Mouse (Mus musculus) midbrain, embryonic 16.5 days (tissue): ENCODE data around the gene Ccser1. TPM values are rescaled to one million over a fixed set of nuclear protein-coding genes. Genes with fewer than 3 reads are reported as not detected.

Experiments
- ATAC-seq: fragments of 200-750 bp; cut with Nextera tagmentation; 2 replicates; pipeline ENCODE4 v1.8.0; 2017; ENCODE audit warnings: moderate TSS enrichment
- H3K27ac ChIP-seq: fragments of 300-500 bp; sonication (generic); 2 replicates; pipeline ENCODE4 v1.5.1; 2014; ENCODE audit warnings: mild to moderate bottlenecking, low read length, mixed read lengths
- H3K27me3 ChIP-seq: fragments of 300-500 bp; sonication (generic); 2 replicates; pipeline ENCODE4 v1.6.1; 2014; ENCODE audit warnings: low read depth, low read length, mixed read lengths; ENCODE audit not compliant: control insufficient read depth, insufficient read depth
- H3K36me3 ChIP-seq: fragments of 300-500 bp; sonication (generic); 2 replicates; pipeline ENCODE4 v1.6.1; 2014; ENCODE audit warnings: mild to moderate bottlenecking, low read length, moderate library complexity, mixed read lengths; ENCODE audit not compliant: control insufficient read depth, insufficient read depth
- H3K4me1 ChIP-seq: fragments of 300-500 bp; sonication (generic); 2 replicates; pipeline ENCODE4 v1.6.1; 2014; ENCODE audit warnings: mild to moderate bottlenecking, low read length, mixed read lengths; ENCODE audit not compliant: control insufficient read depth, insufficient read depth
- H3K4me2 ChIP-seq: fragments of 300-500 bp; sonication (generic); 2 replicates; pipeline ENCODE4 v1.6.1; 2014; ENCODE audit warnings: mild to moderate bottlenecking, low read length, mixed read lengths
- H3K4me3 ChIP-seq: fragments of 300-500 bp; sonication (generic); 2 replicates; pipeline ENCODE4 v1.5.1; 2014; ENCODE audit warnings: low read depth, mild to moderate bottlenecking, low read length, moderate library complexity, mixed read lengths
- H3K9ac ChIP-seq: fragments of 300-500 bp; sonication (generic); 2 replicates; pipeline ENCODE4 v1.6.1; 2014; ENCODE audit warnings: low read depth, low read length, mixed read lengths
- H3K9me3 ChIP-seq: fragments of 300-500 bp; sonication (generic); replicated peaks from 2 replicates; pipeline ENCODE4 v1.6.1; 2014; ENCODE audit warnings: mild to moderate bottlenecking, low read length, mixed read lengths; ENCODE audit not compliant: control insufficient read depth, poor library complexity, severe bottlenecking
- WGBS: fragments of 180-500 bp; shearing (Covaris S2); extraction: QIAGEN DNeasy Blood & Tissue Kit; methylation state at CpG from one replicate; pipeline ENCODE4 v1.1.7; 2014; 5-methylcytosine and 5-hydroxymethylcytosine counted together
- polyA plus RNA-seq: library from polyadenylated mRNA; unstranded; fragments of >200 nt; fragmentation: Nextera tagmentation; extraction: Ambion mirVana; gene quantifications from 2 replicates; pipeline ENCODE4 v1.2.1, GENCODE M21; 2015

Ccser1 gene
- polyA plus RNA-seq, 1 experiment from 2014 or later, result 19.8 TPM

- H3K9ac ChIP-seq, result no peak overlapping the region
- H3K4me3 ChIP-seq, result no peak overlapping the region
- peaks cover 11% of the 10 kb centered on the region for H3K4me1 ChIP-seq
- no peaks in the 10 kb centered on the region for H3K36me3 ChIP-seq
- peak overlapping the region; percentile 63 for H3K27ac ChIP-seq
- ATAC-seq, result peak; percentile 63
- no peaks in the 10 kb centered on the region for H3K9me3 ChIP-seq
- H3K27me3 ChIP-seq, result no peaks in the 10 kb centered on the region
- WGBS, result 5% methylated on average over 5 of the region's 5 CpGs
- 0 out of 2 replicates have a peak overlapping the region, but pooled peaks have one; percentile 5 for H3K4me2 ChIP-seq
These were observed 251.0 kb downstream of the Ccser1 start for GRCm38 (mm10) chr6:61430881-61431725.

DNA sequence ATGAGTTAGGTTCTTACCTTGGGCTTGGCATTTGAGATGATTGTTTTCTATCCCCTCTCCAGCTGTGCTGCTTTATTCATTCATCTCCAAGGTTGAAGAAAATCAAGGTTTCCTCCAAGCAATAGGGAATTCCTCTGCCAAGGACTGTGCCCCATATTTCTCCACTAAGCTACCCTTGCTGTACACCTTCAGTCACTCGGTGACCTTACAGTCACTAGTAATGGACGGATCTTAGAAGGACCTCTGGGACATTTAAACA, 251.5 kb downstream of the Ccser1 start:
- Histone ChIP-seq H3K4me2 (no peak overlapping the region), H3K27ac (peak overlapping the region; percentile 63), H3K9ac (no peak overlapping the region), H3K9me3 (no peaks in the 10 kb centered on the region), H3K4me3 (no peak overlapping the region), H3K27me3 (no peaks in the 10 kb centered on the region), H3K4me1 (peaks cover 11% of the 10 kb centered on the region), H3K36me3 (no peaks in the 10 kb centered on the region)
- no peak for ATAC-seq
- WGBS, result 54% methylated on average over 2 of the region's 2 CpGs

DNA sequence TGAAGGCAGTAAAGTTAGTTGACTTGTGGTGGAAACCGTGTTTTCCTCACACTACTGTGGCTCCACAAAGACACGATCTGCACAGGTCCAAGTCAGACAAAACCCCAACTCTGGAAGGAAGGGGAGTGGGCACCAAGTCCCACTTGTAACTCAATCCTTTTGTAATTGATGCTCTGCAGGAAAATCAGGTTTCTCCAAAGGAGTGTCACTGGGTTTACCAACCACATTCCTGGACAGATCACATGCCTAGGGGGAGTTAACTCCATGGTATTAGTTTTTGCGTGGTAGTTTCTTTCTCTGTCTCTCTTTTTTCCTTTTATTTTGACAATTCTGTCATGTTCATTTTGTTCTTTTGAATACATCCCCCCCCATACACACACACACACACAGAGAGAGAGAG, 252.0 kb downstream of the Ccser1 start:
- ATAC-seq, result no peak
- peaks cover 11% of the 10 kb centered on the region for H3K4me1 ChIP-seq
- H3K36me3 ChIP-seq, result no peaks in the 10 kb centered on the region
- WGBS, result 51% methylated on average over 3 of the region's 3 CpGs
- H3K4me2 ChIP-seq, result no peak overlapping the region
- no peak overlapping the region for H3K9ac ChIP-seq
- no peaks in the 10 kb centered on the region for H3K27me3 ChIP-seq
- H3K27ac ChIP-seq, result no peak overlapping the region
- H3K4me3 ChIP-seq, result no peak overlapping the region
- no peaks in the 10 kb centered on the region for H3K9me3 ChIP-seq

DNA sequence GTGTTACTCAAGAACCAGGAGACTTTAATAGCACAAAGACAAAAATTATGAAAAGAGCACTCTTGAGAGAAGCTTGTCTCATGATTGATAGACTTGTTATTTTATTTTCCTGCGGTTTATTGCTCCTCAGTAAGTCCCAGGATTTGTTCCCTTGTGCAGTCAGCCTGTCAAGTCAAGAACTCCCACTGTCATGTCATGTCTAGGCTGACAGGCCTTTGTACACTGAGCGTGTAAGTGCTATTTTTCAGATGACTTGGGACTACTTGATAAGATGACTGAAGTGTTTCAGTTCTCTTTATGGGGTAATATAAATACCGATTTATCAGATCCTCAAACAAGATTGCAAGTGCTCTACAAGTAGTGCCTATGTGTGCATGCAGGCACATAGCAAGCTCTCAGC, 252.6 kb downstream of the Ccser1 start:
- H3K9me3 ChIP-seq, result no peaks in the 10 kb centered on the region
- H3K4me1 ChIP-seq, result peaks cover 11% of the 10 kb centered on the region
- no peak overlapping the region for H3K27ac ChIP-seq
- H3K27me3 ChIP-seq, result no peaks in the 10 kb centered on the region
- H3K9ac ChIP-seq, result no peak overlapping the region
- ATAC-seq, result peak; percentile 47; the same call in 1 of the 2 replicates
- H3K36me3 ChIP-seq, result no peaks in the 10 kb centered on the region
- no peak overlapping the region for H3K4me2 ChIP-seq
- WGBS, result 31% methylated on average over 3 of the region's 3 CpGs
- no peak overlapping the region for H3K4me3 ChIP-seq

DNA sequence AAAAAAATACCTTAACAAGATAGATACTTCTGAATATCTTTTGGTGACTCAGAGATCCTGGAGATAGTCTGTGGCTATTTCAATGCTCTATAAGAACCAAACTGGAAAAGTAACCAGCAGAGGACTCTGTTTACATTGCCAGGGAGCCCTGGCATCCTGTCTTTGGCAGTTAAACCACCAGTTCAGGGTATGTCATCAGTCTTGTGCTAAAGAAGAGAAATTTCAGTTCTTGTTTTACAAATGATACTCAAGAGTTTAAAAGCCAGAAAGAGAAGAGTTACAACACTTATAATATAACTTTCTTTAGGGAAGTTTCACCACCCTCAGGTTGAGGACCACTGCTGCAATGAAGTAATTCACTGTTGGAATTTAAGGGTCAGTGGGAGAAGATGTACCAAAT, 258.0 kb downstream of the Ccser1 start:
- Histone ChIP-seq H3K27ac (no peak overlapping the region), H3K4me3 (no peak overlapping the region), H3K27me3 (no peaks in the 10 kb centered on the region), H3K4me1 (no peaks in the 10 kb centered on the region), H3K4me2 (no peak overlapping the region), H3K9me3 (no peaks in the 10 kb centered on the region), H3K9ac (no peak overlapping the region), H3K36me3 (no peaks in the 10 kb centered on the region)
- no peak for ATAC-seq

DNA sequence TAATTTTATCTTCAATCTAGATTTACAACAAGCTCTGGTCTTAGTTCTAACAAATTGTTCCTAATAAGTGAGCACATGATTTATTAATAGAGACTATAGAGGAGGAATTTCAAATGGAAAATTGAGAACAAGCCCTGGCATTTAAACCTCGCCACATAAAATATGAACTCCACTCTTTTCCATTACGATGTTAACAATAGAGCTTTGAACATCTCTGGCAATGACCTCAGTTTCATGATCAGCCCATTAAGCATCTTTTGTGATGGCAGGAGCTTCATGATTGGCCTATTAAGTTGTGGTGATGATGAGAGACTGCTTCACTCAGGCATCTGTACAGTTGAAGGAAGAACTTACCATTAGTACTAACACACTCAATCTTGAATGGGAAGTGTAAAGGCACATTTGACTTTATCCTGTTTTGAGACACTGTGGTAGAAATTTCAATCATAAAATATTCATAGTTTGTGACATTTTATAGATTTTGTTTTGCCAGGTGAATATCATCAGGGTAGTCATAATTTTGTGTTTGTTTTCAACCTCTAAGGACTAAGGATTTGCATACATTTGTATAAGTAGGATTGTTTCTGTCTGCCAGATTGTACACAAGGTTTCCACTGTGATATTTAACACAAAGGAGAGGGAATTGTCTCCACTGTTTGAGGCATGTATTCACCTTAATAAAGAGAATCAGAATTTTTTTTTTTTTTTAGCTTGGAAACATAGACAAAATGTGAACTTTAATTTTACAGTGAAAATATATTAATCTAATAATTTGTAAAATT, 291.4 kb downstream of the Ccser1 start:
- Histone ChIP-seq H3K4me1 (no peaks in the 10 kb centered on the region), H3K9me3 (no peaks in the 10 kb centered on the region), H3K27me3 (no peaks in the 10 kb centered on the region), H3K27ac (no peak overlapping the region), H3K4me2 (no peak overlapping the region), H3K9ac (no peak overlapping the region), H3K4me3 (no peak overlapping the region), H3K36me3 (no peaks in the 10 kb centered on the region)
- WGBS, result 60% methylated on average over 2 of the region's 2 CpGs
- ATAC-seq, result no peak

GRCm38 (mm10) chr6:61485336-61485735, 305.2 kb downstream of the Ccser1 start:
- Histone ChIP-seq H3K36me3 (no peaks in the 10 kb centered on the region), H3K9me3 (no peaks in the 10 kb centered on the region), H3K4me1 (no peaks in the 10 kb centered on the region), H3K4me2 (no peak overlapping the region), H3K27ac (no peak overlapping the region), H3K4me3 (no peak overlapping the region), H3K27me3 (no peaks in the 10 kb centered on the region), H3K9ac (no peak overlapping the region)
- no peak for ATAC-seq
- WGBS, result 59% methylated on average over 3 of the region's 3 CpGs

- Histone ChIP-seq H3K4me3 (no peak overlapping the region), H3K27ac (no peak overlapping the region), H3K9me3 (no peaks in the 10 kb centered on the region), H3K4me1 (peaks cover 6% of the 10 kb centered on the region; the same call in 1 of the 2 replicates), H3K36me3 (no peaks in the 10 kb centered on the region), H3K27me3 (no peaks in the 10 kb centered on the region), H3K9ac (no peak overlapping the region), H3K4me2 (no peak overlapping the region)
- WGBS, result 50% methylated on average over 4 of the region's 4 CpGs
- no peak for ATAC-seq
These were observed 312.1 kb downstream of the Ccser1 start for GRCm38 (mm10) chr6:61491979-61492821.
